18 mouse cellular contexts compared by ENCODE assay signal in genomic region chr8:78556773-78557434, GRCm38 (mm10). TPM values are rescaled to one million over a fixed set of nuclear protein-coding genes. Genes with fewer than 3 reads are reported as not detected.
DNase-seq lines count a peak whose midpoint lies in the region; ATAC-seq lines count a peak whose summit lies in the region.
"Had no signal": no experiment of that assay in that cellular context is flagged by ENCODE, and none has a peak within 500 bp of the region (broad histone marks: within the 10 kb centered on the region; RNA-seq: fewer than 3 reads in every experiment).

No protein-coding gene starts in this region.

- H3K4me2 ChIP-seq in kidney, embryonic 14.5 days (replicated peaks; ENCODE audit: low read depth, low read length), result no peak overlapping the region
- H3K4me2 ChIP-seq in hindbrain, embryonic 11.5 days (replicated peaks; ENCODE audit: low read depth, low read length), result no peak overlapping the region
- peak overlapping the region; percentile 6; the same call in 1 of the 2 replicates for H3K4me2 ChIP-seq in midbrain, embryonic 15.5 days
- H3K4me2 ChIP-seq in heart, embryonic 11.5 days, result no peak overlapping the region
- H3K4me2 ChIP-seq: liver, embryonic 11.5 days had no signal

- 0 out of 2 replicates have a peak, but pooled peaks cover 3% of the 10 kb centered on the region for H3K9me3 ChIP-seq in kidney, embryonic 14.5 days (ENCODE audit: control insufficient read depth, low read length)
- no peaks in the 10 kb centered on the region for H3K9me3 ChIP-seq in embryonic facial prominence, embryonic 10.5 days
- 0 out of 2 replicates have a peak, but pooled peaks cover 3% of the 10 kb centered on the region for H3K9me3 ChIP-seq in hindbrain, embryonic 11.5 days (ENCODE audit: control insufficient read depth, low read length)
- H3K9me3 ChIP-seq in midbrain, embryonic 15.5 days, result no peaks in the 10 kb centered on the region
- H3K9me3 ChIP-seq in heart, embryonic 11.5 days (replicated peaks; ENCODE audit: control insufficient read depth, low read length), result peaks cover 3% of the 10 kb centered on the region; the same call in 1 of the 2 replicates

- no peak overlapping the region for H3K4me3 ChIP-seq in kidney, embryonic 14.5 days (ENCODE audit: low read length)
- no peak overlapping the region for H3K4me3 ChIP-seq in embryonic facial prominence, embryonic 10.5 days
- H3K4me3 ChIP-seq in hindbrain, embryonic 11.5 days (ENCODE audit: low read depth, low read length), result no peak overlapping the region
- H3K4me3 ChIP-seq in midbrain, embryonic 15.5 days, result no peak overlapping the region
- H3K4me3 ChIP-seq in heart, embryonic 11.5 days (ENCODE audit: low read depth, low read length), result no peak overlapping the region
- H3K4me3 ChIP-seq: erythroblast, embryonic 14.5 days; left cerebral cortex, adult 2 months had no signal

- no peaks in the 10 kb centered on the region for H3K27me3 ChIP-seq in kidney, embryonic 14.5 days (ENCODE audit: control insufficient read depth, insufficient read depth, low read length)
- no peaks in the 10 kb centered on the region for H3K27me3 ChIP-seq in embryonic facial prominence, embryonic 10.5 days (replicated peaks; ENCODE audit: low read depth, poor library complexity, severe bottlenecking)
- H3K27me3 ChIP-seq in hindbrain, embryonic 11.5 days (ENCODE audit: control insufficient read depth, insufficient read depth, low read length), result no peaks in the 10 kb centered on the region
- no peaks in the 10 kb centered on the region for H3K27me3 ChIP-seq in midbrain, embryonic 15.5 days (replicated peaks)
- no peaks in the 10 kb centered on the region for H3K27me3 ChIP-seq in heart, embryonic 11.5 days (ENCODE audit: control insufficient read depth, insufficient read depth, low read length)

- 57% methylated on average over 11 of the region's 11 CpGs for WGBS in kidney, embryonic 14.5 days
- 38% methylated on average over 11 of the region's 11 CpGs for WGBS in embryonic facial prominence, embryonic 10.5 days
- 23% methylated on average over 11 of the region's 11 CpGs for WGBS in hindbrain, embryonic 11.5 days
- 14% methylated on average over 11 of the region's 11 CpGs for WGBS in midbrain, embryonic 15.5 days
- WGBS in heart, embryonic 11.5 days (ENCODE audit: insufficient replicate concordance), result 72% methylated on average over 11 of the region's 11 CpGs

- no peak overlapping the region for H3K27ac ChIP-seq in kidney, embryonic 14.5 days (ENCODE audit: low read depth, low read length)
- no peak overlapping the region for H3K27ac ChIP-seq in embryonic facial prominence, embryonic 10.5 days (replicated peaks)
- H3K27ac ChIP-seq in hindbrain, embryonic 11.5 days (ENCODE audit: low read depth, low read length), result peak overlapping the region; percentile 75
- H3K27ac ChIP-seq in midbrain, embryonic 15.5 days, result peak overlapping the region; percentile 46; the same call in 1 of the 2 replicates
- no peak overlapping the region for H3K27ac ChIP-seq in heart, embryonic 11.5 days (ENCODE audit: low read depth, low read length)
- H3K27ac ChIP-seq: left cerebral cortex, adult 2 months; macrophage had no signal

- peak; percentile 57; the same call in 1 of the 2 replicates for ATAC-seq in kidney, embryonic 14.5 days (ENCODE audit: low FRiP score, low TSS enrichment)
- peak; percentile 89 for ATAC-seq in hindbrain, embryonic 11.5 days (ENCODE audit: low FRiP score)
- ATAC-seq in midbrain, embryonic 15.5 days (replicated peaks), result peak; percentile 78
- ATAC-seq in heart, embryonic 11.5 days (replicated peaks; ENCODE audit: insufficient number of reproducible peaks, low FRiP score, low TSS enrichment), result no peak
- no peak for ATAC-seq in megakaryocyte, adult 5-6 weeks (ENCODE audit: poor library complexity, severe bottlenecking)

- H3K36me3 ChIP-seq in kidney, embryonic 14.5 days (ENCODE audit: control insufficient read depth, insufficient read depth, low read length), result no peaks in the 10 kb centered on the region
- peaks cover 11% of the 10 kb centered on the region for H3K36me3 ChIP-seq in embryonic facial prominence, embryonic 10.5 days (replicated peaks)
- 0 out of 2 replicates have a peak, but pooled peaks cover 2% of the 10 kb centered on the region for H3K36me3 ChIP-seq in hindbrain, embryonic 11.5 days (ENCODE audit: control insufficient read depth, insufficient read depth, low read length)
- no peaks in the 10 kb centered on the region for H3K36me3 ChIP-seq in midbrain, embryonic 15.5 days (replicated peaks)
- H3K36me3 ChIP-seq in heart, embryonic 11.5 days (ENCODE audit: control insufficient read depth, insufficient read depth, low read length), result no peaks in the 10 kb centered on the region

- DNase-seq in kidney, adult 8-10 months, result no peak
- peak; percentile 26 for DNase-seq in embryonic facial prominence, embryonic 10.5 days (ENCODE audit: low spot score)
- peak; percentile 68 for DNase-seq in hindbrain, embryonic 11.5 days (ENCODE audit: low spot score)
- no peak for DNase-seq in thymus, postnatal 14 days
- DNase-seq: adrenal gland, postnatal 36 days; cerebellum, adult 18-20 months; gastrocnemius, postnatal 14 days; kidney, adult 11 months; spleen, adult 18-20 months; thymus, adult 18-20 months had no signal

- no peaks in the 10 kb centered on the region for H3K4me1 ChIP-seq in kidney, embryonic 14.5 days (ENCODE audit: control insufficient read depth, insufficient read depth, low read length)
- peaks cover 15% of the 10 kb centered on the region for H3K4me1 ChIP-seq in embryonic facial prominence, embryonic 10.5 days
- H3K4me1 ChIP-seq in hindbrain, embryonic 11.5 days (replicated peaks; ENCODE audit: control insufficient read depth, insufficient read depth, low read length), result 0 out of 2 replicates have a peak, but pooled peaks cover 4% of the 10 kb centered on the region
- H3K4me1 ChIP-seq in midbrain, embryonic 15.5 days, result peaks cover 23% of the 10 kb centered on the region
- no peaks in the 10 kb centered on the region for H3K4me1 ChIP-seq in heart, embryonic 11.5 days (ENCODE audit: control insufficient read depth, insufficient read depth, low read length)

- H3K9ac ChIP-seq in kidney, embryonic 14.5 days (ENCODE audit: low read depth, low read length), result no peak overlapping the region
- no peak overlapping the region for H3K9ac ChIP-seq in hindbrain, embryonic 11.5 days (ENCODE audit: low read depth, low read length)
- no peak overlapping the region for H3K9ac ChIP-seq in midbrain, embryonic 15.5 days
- no peak overlapping the region for H3K9ac ChIP-seq in heart, embryonic 11.5 days (ENCODE audit: low read depth, low read length)

RNA-seq across cellular contexts. Expression of gene Slc10a7, which starts 47.8 kb away (rescaled TPM):
- 11.3 and 12.0 TPM in 2 replicates for polyA plus RNA-seq in kidney, embryonic 14.5 days (2014; fragmentation: Nextera tagmentation; extraction: Ambion mirVana)
- polyA plus RNA-seq in embryonic facial prominence, embryonic 10.5 days (2016; fragmentation: Nextera tagmentation; extraction: Ambion mirVana), result 10.1 and 10.9 TPM in 2 replicates
- polyA plus RNA-seq in hindbrain, embryonic 11.5 days (2014; fragmentation: Nextera tagmentation; extraction: Ambion mirVana), result 10.8 and 12.8 TPM in 2 replicates
- 11.9 and 12.7 TPM in 2 replicates for polyA plus RNA-seq in midbrain, embryonic 15.5 days (2015; fragmentation: Nextera tagmentation; extraction: Ambion mirVana)
- 7.7 and 8.9 TPM in 2 replicates for polyA plus RNA-seq in heart, embryonic 11.5 days (2014; fragmentation: Nextera tagmentation; extraction: Ambion mirVana)
- total RNA-seq in megakaryocyte, adult 5-6 weeks (2015), result 15.9 and 16.1 TPM in 2 replicates
- total RNA-seq in megakaryocyte, adult 5-6 weeks (2017), result 12.8 and 15.0 TPM in 2 replicates

RNA-seq across cellular contexts. Expression of gene Rbmxl1, which starts 48.2 kb away (rescaled TPM):
- polyA plus RNA-seq in kidney, embryonic 14.5 days (2014; fragmentation: Nextera tagmentation; extraction: Ambion mirVana), result 275 and 296 TPM in 2 replicates
- 398 and 401 TPM in 2 replicates for polyA plus RNA-seq in embryonic facial prominence, embryonic 10.5 days (2016; fragmentation: Nextera tagmentation; extraction: Ambion mirVana)
- 362 and 390 TPM in 2 replicates for polyA plus RNA-seq in hindbrain, embryonic 11.5 days (2014; fragmentation: Nextera tagmentation; extraction: Ambion mirVana)
- 199 and 201 TPM in 2 replicates for polyA plus RNA-seq in midbrain, embryonic 15.5 days (2015; fragmentation: Nextera tagmentation; extraction: Ambion mirVana)
- polyA plus RNA-seq in heart, embryonic 11.5 days (2014; fragmentation: Nextera tagmentation; extraction: Ambion mirVana), result 186 and 194 TPM in 2 replicates
- total RNA-seq in megakaryocyte, adult 5-6 weeks (2015), result 94.5 and 107 TPM in 2 replicates
- total RNA-seq in megakaryocyte, adult 5-6 weeks (2017), result 82.4 and 87.4 TPM in 2 replicates

Comparison
In these comparisons a context has a peak if more than half of its experiments do, and no peak if none do; other contexts are left out.
1. ATAC-seq: peak in kidney, embryonic 14.5 days (single experiment), hindbrain, embryonic 11.5 days (single experiment) and midbrain, embryonic 15.5 days (single experiment); none in heart, embryonic 11.5 days (single experiment) and megakaryocyte, adult 5-6 weeks (single experiment).
2. H3K27ac ChIP-seq: peak in hindbrain, embryonic 11.5 days (single experiment) and midbrain, embryonic 15.5 days (single experiment); none in kidney, embryonic 14.5 days (single experiment), embryonic facial prominence, embryonic 10.5 days (single experiment) and heart, embryonic 11.5 days (single experiment).
3. DNase-seq: peak in embryonic facial prominence, embryonic 10.5 days (single experiment) and hindbrain, embryonic 11.5 days (single experiment); none in kidney, adult 8-10 months (0 of 2) and thymus, postnatal 14 days (single experiment).